Mouse (Mus musculus) urinary bladder, adult 18-20 months (tissue): ENCODE measurements around the gene Zscan26.
A peak's percentile ranks its signal among the peaks of the same experiment; 100 is the strongest.
"Not testable (repeated sequence)": the region's sequence is repeated elsewhere in the genome, so short reads cannot be mapped to it uniquely, and the experiment has no call there.

Source experiments
- DNase-seq, 2 experiments: peaks; one replicate each; pipeline ENCODE4 v3.0.0; 2022; ENCODE audit warnings: low spot score in 2 of 2, mixed read lengths in 2 of 2

Gene Zscan26

GRCm38 (mm10) chr13:21453449-21453848 lies at the start of gene Zscan26:
Gene Zscan26, minus strand, starts transcription at chr13:21453730.
- DNase-seq: peak; percentile 80 to 86

GRCm38 (mm10) chr13:21502296-21502695 lies 48.8 kb upstream of the Zscan26 start:
- no peak for DNase-seq

- DNase-seq: not testable (repeated sequence)
Measured at GRCm38 (mm10) chr13:21501182-21501581, 47.7 kb upstream of the Zscan26 start, which contains the start of gene Gm11273. Gene Gm11273, minus strand, starts transcription at chr13:21501418.

DNA sequence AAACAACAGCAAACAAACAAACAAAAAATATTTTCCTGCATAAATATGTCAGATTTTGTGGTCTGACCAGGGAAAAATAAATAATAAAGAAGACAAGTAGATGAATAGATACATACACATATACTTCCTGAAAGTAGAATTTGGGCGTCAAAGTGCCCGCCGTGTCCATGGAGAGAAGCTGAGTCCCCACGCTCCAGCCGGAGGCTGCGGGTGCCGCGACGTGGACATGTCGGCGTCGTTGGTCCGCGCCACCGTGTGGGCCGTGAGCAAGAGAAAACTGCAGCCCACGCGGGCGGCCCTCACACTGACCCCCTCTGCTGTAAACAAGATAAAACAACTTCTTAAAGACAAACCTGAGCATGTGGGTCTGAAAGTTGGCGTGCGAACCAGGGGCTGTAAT lies 41.5 kb upstream of the Zscan26 start, which contains the start of gene AK157302:
AK157302 (plus strand) TSS at position 144 of the 400 bp plus-strand sequence.
- no peak for DNase-seq

GRCm38 (mm10) chr13:21492847-21493246 lies 39.3 kb upstream of the Zscan26 start:
- no peak for DNase-seq

DNA sequence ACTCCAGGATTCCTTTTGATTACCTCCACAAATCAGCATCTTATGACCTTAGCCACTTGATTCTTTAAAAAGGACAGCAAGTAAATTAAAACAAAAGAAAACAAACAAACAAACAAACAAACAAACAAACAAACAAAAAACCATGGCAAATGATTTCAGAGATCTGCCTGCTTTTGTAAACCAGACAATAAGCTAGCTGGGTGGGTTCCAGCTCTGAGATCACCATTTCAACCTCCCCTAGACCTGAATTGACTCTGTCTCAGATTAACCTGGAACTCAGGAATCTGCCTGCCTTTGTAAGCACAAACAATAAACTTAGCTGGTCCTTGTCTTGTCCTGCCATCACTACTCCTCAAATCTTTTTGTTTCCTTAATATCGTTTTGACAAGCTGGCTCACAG lies 33.4 kb upstream of the Zscan26 start:
- DNase-seq: no peak

DNA sequence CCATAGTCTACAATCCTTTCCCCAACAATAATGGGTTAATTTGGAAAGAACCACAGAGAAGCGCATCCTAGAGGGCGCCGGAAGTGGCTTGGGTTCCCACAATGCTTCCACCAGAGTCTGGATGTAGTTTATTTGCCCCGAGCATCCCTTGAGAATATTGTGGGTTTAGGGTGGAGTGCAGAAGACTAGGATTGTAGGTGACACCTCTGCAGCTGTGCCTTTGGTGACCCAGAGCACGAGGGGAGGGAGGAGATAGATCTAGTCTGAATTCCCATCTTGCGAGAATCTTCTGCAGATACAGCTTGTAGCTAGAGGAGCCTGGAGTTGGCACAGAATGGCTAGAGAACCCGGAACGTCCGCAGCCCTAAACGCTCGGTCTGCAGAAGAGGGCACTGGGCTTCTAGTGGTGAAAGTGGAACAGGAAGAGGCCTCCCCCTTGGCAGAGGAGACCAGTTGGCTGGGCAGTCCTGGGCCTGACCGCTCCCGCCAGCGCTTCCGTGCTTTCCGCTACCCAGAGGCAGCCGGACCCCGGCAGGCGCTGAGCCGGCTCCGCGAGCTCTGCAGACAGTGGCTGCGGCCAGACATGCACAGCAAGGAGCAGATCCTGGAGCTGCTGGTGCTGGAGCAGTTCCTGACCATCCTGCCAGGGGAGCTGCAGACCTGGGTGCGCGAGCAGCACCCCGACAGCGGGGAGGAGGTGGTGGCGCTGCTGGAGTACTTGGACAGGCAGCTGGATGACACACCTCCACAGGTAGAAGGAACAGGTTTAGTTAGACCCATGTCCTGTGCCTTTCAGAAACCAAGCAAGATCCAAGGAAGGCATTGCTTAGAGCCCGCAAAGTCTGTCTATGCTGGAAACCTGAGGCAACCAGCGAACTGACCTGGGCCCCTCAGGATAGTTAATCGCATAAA lies 25.5 kb upstream of the Zscan26 start, which contains the start of the genes Zkscan4 and Gm10065:
Zkscan4 (plus strand) TSS at position 149 of the 912 bp plus-strand sequence.
Gm10065 (minus strand) TSS at position 683 of the 912 bp plus-strand sequence.
- DNase-seq: peak; percentile 43 to 54

- DNase-seq: no peak
Measured at GRCm38 (mm10) chr13:21472427-21472826, 18.9 kb upstream of the Zscan26 start.

GRCm38 (mm10) chr13:21469097-21469496 lies 15.6 kb upstream of the Zscan26 start:
- no peak for DNase-seq

DNA sequence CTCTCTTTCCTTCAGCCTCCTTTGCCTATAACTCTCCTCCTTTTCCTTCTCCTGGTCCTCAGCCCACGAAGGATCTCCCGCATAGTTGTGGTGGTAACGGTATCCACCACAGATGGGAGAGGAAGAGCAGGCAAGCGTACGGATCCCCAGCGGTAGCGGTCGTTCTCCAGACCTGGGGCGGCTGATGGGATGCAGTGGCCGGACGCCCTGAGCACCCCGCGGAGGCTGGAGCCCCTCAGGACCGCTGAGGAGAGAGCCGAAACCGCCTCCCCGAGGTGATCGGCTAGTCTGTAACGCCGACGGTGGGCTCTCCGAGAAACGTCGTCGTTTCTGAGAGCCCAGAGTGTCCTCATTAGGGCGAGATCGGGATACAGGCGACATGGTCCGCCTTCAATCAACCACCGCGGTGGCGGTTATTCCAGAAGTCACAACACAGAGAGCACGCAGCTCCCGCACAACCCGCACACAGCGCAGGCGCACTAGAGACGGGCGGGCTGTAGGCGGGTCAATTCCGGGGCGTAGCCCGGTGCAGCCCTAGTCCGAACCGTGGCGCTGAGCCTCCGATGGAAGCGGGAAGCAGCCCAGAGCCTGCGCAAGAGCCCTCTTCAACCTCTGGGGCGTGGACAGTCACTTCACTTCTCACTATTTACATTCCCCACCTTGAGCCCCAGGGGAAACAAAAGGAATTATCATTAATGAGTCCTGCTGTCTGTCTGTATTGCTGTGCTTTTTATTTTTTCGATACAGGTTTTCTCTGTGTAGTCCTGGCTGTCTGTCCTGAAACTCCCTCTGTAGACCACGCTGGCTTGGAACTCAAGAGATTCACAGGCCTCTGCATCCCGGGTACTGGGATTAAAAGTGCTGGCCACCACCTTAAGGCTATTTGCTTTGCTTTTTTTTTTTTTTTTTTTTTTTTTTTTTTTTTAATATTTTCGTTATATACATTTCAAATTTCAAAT lies 14.8 kb upstream of the Zscan26 start, which contains the start of gene Nkapl:
Nkapl (minus strand) TSS at position 449 of the 959 bp plus-strand sequence.
- peak; percentile 75 to 82 for DNase-seq

DNA sequence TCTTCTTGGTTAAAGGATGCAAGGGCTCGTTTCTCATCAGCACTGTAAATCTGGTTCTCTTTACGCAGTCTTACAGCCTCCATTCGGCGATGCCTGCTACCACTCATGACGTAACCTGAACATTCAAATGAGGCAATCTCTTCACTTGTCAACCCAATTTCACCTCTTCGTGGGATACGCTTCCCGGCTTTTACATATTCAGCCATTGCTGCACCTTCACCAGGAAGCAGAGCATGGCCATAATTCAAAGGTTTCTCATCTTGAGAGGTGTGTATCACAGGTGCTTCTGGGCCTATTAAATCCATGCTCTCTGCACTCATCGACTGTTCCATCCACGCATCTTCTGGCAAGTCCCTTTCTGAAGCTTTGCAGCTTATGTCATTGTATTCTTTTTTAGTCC lies 13.8 kb upstream of the Zscan26 start:
- DNase-seq: no peak

GRCm38 (mm10) chr13:21462516-21462915 lies 9.0 kb upstream of the Zscan26 start:
- DNase-seq: not testable (repeated sequence)

- no peak for DNase-seq
Measured at GRCm38 (mm10) chr13:21456347-21456746, 2.8 kb upstream of the Zscan26 start.

DNA sequence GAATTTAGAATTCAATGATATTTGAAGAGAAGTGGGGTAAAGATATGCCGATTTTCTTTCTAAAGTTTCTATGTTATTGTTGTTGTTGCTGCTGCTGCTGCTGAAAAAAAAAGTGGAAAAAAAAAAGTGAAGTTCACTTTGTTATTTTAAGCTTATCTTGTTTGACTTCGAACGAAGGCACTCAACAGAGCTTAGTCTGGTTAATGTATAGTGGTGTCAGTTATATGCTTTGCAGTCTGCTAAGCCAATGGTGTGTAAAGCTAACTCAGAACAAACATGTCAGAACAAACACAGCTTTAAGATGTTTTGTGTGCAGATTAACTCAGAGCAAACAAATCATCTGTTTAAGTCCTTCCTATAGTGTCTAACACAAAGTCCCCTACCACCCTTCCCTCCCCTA lies 603 bp upstream of the Zscan26 start:
- DNase-seq: no peak

- no peak for DNase-seq
Measured at GRCm38 (mm10) chr13:21453042-21453441, 488 bp downstream of the Zscan26 start.

DNA sequence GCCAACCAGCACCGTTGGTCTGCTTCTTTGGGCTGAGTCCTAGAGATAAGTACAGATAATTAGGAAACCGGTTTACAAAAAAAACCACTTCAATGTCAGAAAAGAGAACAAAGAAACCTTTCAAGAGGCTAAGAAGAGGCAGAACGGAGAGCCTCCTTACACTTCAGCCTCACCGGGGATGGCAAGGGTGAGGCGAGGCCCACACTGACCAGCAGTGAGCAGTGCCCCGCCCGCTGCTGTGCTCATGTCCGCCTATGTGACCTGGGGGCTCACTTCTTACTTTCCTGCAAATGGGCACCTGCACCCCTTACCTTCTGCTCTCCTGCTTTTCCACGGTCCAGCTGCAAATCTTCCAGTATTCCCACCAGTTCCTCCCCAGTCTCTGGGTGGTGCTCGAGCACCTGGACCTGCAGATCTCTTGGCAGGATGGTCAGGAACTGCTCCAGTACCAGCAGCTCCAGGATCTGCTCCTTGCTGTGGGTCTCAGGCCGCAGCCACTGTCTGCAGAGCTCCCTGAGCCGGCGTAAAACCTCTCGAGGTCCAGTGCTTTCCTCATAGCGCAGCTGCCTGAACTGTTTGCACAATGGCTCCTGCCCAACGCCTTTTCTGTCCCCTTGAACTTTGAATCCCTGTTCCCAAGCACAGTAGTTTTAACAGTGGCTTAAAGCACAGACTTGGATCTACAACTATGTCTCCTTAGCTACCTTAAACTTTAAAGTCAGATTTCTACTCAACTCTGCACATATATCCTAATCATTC lies 5.5 kb downstream of the Zscan26 start:
- no peak for DNase-seq

DNA sequence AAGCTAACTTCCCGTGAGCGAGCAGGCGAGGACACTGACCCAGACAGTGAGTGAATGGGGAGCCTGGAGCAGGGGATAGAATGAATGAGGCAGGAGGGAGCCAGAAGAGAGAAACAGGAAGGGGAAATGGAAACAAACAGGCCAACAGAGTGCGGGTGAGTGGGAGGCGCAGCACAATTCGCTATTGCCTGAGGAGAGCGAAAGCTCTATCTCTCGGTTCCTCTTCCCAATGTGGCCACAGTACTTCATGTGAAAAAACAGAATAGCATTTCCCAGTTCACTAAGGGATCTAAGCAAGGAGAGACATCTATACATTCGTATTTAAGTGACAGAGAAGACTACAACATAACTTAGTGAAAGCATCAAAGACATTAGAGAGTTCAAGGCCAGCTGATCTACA lies 6.7 kb downstream of the Zscan26 start:
- no peak for DNase-seq

- no peak for DNase-seq
Measured at GRCm38 (mm10) chr13:21441207-21441572, 12.3 kb downstream of the Zscan26 start.

- DNase-seq: peak; percentile 43 to 53
Measured at GRCm38 (mm10) chr13:21440503-21441206, 12.9 kb downstream of the Zscan26 start, which contains the start of gene Pgbd1. Gene Pgbd1, minus strand, starts transcription at chr13:21441058.

GRCm38 (mm10) chr13:21435476-21435875 lies 18.1 kb downstream of the Zscan26 start:
- no peak for DNase-seq
